Mouse (Mus musculus): ENCODE data around the gene Homer2. TPM values are rescaled to one million over a fixed set of nuclear protein-coding genes. Genes with fewer than 3 reads are reported as not detected.

Gene Homer2
- polyA plus RNA-seq, 1 experiment from 2014 or later, result 14.8 TPM

Other genes with a start within 250 kb of the Homer2 start
- 1.2 and 2.6 TPM in 2 replicates for gene Ap3b2, start 213.6 kb downstream of the Homer2 start, polyA plus RNA-seq (2015; fragmentation: Nextera tagmentation; extraction: Ambion mirVana)
- not detected in 2 replicates for gene BC048679, start 209.2 kb downstream of the Homer2 start, polyA plus RNA-seq (2015; fragmentation: Nextera tagmentation; extraction: Ambion mirVana)
- 0.25 and 0.63 TPM in 2 replicates for gene Fsd2, start 140.6 kb downstream of the Homer2 start, polyA plus RNA-seq (2015; fragmentation: Nextera tagmentation; extraction: Ambion mirVana)
- gene Whamm, start 136.3 kb downstream of the Homer2 start, polyA plus RNA-seq (2015; fragmentation: Nextera tagmentation; extraction: Ambion mirVana), result 3.9 and 4.6 TPM in 2 replicates
- gene Ramac, start 55.4 kb upstream of the Homer2 start, polyA plus RNA-seq (2015; fragmentation: Nextera tagmentation; extraction: Ambion mirVana), result 125 and 138 TPM in 2 replicates
- 43.2 and 52.6 TPM in 2 replicates for gene 3110040N11Rik, start 82.0 kb upstream of the Homer2 start, polyA plus RNA-seq (2015; fragmentation: Nextera tagmentation; extraction: Ambion mirVana)
- 62.3 and 67.3 TPM in 2 replicates for gene Btbd1, start 121.9 kb upstream of the Homer2 start, polyA plus RNA-seq (2015; fragmentation: Nextera tagmentation; extraction: Ambion mirVana)
- not detected in 2 replicates for gene Gm10160, start 148.3 kb upstream of the Homer2 start, polyA plus RNA-seq (2015; fragmentation: Nextera tagmentation; extraction: Ambion mirVana)
- 13.5 and 14.5 TPM in 2 replicates for gene Tm6sf1, start 151.5 kb upstream of the Homer2 start, polyA plus RNA-seq (2015; fragmentation: Nextera tagmentation; extraction: Ambion mirVana)
- 14.0 and 14.4 TPM in 2 replicates for gene Hdgfl3, start 226.9 kb upstream of the Homer2 start, polyA plus RNA-seq (2015; fragmentation: Nextera tagmentation; extraction: Ambion mirVana)